Mouse (Mus musculus) MEL (cell line): ENCODE results near the gene Cfl2. TPM values are rescaled to one million over a fixed set of nuclear protein-coding genes. Genes with fewer than 3 reads are reported as not detected.

Source experiments
- DNase-seq: peaks from one replicate; pipeline ENCODE4 v3.0.0; 2011; ENCODE audit warnings: low read depth, low spot score
- H3K27ac ChIP-seq: 2 replicates; pipeline ENCODE4 v1.5.1; 2012; ENCODE audit warnings: low read depth, mild to moderate bottlenecking, control low read depth, low read length, moderate library complexity; ENCODE audit not compliant: control insufficient read depth
- H3K27me3 ChIP-seq, 2 experiments: fragments of 150-350 bp in 1 of 2; sonication (generic) in 1 of 2; 2 replicates each; pipeline ENCODE4 v1.6.1; 2012; ENCODE audit warnings: low read length in 2 of 2, mild to moderate bottlenecking in 2 of 2, improper control_type of control experiment in 1 of 2, moderate library complexity in 1 of 2; ENCODE audit not compliant: insufficient read depth in 2 of 2, control insufficient read depth in 1 of 2
- H3K36me3 ChIP-seq, 2 experiments: 2 replicates each; pipeline ENCODE4 v1.6.1; 2012 to 2014; ENCODE audit warnings: low read length in 2 of 2, improper control_type of control experiment in 1 of 2, inconsistent platforms in 1 of 2, mild to moderate bottlenecking in 1 of 2; ENCODE audit not compliant: insufficient read depth in 2 of 2, control insufficient read depth in 1 of 2
- H3K4me1 ChIP-seq, 2 experiments: fragments of 150-350 bp in 1 of 2; sonication (generic) in 1 of 2; 2 replicates each; pipeline ENCODE4 v1.6.1; 2012; ENCODE audit warnings: low read length in 2 of 2, improper control_type of control experiment in 1 of 2, mild to moderate bottlenecking in 1 of 2; ENCODE audit not compliant: insufficient read depth in 2 of 2, control insufficient read depth in 1 of 2
- H3K4me3 ChIP-seq, 2 experiments: fragments of 150-350 bp in 1 of 2; sonication (generic) in 1 of 2; 2 replicates each; pipeline ENCODE4 v1.5.1; 2012; ENCODE audit warnings: low read depth in 2 of 2, low read length in 2 of 2, mild to moderate bottlenecking in 2 of 2, moderate library complexity in 2 of 2, control low read depth in 1 of 2, improper control_type of control experiment in 1 of 2; ENCODE audit not compliant: control insufficient read depth in 1 of 2, insufficient read depth in 1 of 2
- H3K79me2 ChIP-seq: 2 replicates; pipeline ENCODE4 v1.6.1; 2012; ENCODE audit warnings: mild to moderate bottlenecking, low read length, moderate library complexity; ENCODE audit not compliant: control insufficient read depth, poor library complexity, insufficient read depth
- H3K9ac ChIP-seq: 2 replicates; pipeline ENCODE4 v1.6.1; 2012; ENCODE audit warnings: low read depth, mild to moderate bottlenecking, control low read depth, low read length, moderate library complexity; ENCODE audit not compliant: control insufficient read depth, poor library complexity, severe bottlenecking
- H3K9me3 ChIP-seq: fragments of 150-350 bp; sonication (generic); replicated peaks from 2 replicates; pipeline ENCODE4 v1.6.1; 2012; ENCODE audit warnings: mild to moderate bottlenecking, low read length, improper control_type of control experiment, moderate library complexity; ENCODE audit not compliant: insufficient read depth
- BHLHE40 ChIP-seq: IDR thresholded peaks from 2 replicates; pipeline ENCODE4 v1.6.1; 2012; ENCODE audit warnings: low read depth, mild to moderate bottlenecking, inconsistent platforms, low read length, improper control_type of control experiment, borderline replicate concordance
- CHD1 ChIP-seq: IDR thresholded peaks from 2 replicates; pipeline ENCODE4 v1.6.1; 2012; ENCODE audit warnings: low read depth, mild to moderate bottlenecking, inconsistent platforms, low read length, improper control_type of control experiment
- CHD2 ChIP-seq: IDR thresholded peaks from 2 replicates; pipeline ENCODE4 v1.6.1; 2011; ENCODE audit warnings: low read length, improper control_type of control experiment
- CTCF ChIP-seq, 3 experiments: IDR thresholded peaks in 2 of 3; conservative IDR thresholded peaks in 1 of 3; 2 replicates each; pipeline ENCODE4 v1.5.1; 2011 to 2012; ENCODE audit warnings: low read length in 3 of 3, low read depth in 2 of 3, mild to moderate bottlenecking in 2 of 3, improper control_type of control experiment in 1 of 3, inconsistent platforms in 1 of 3, mixed read lengths in 1 of 3, moderate library complexity in 1 of 3; ENCODE audit not compliant: control insufficient read depth in 1 of 3, insufficient read depth in 1 of 3, poor library complexity in 1 of 3, severe bottlenecking in 1 of 3
- E2F4 ChIP-seq: IDR thresholded peaks from 2 replicates; pipeline ENCODE4 v1.6.1; 2011; ENCODE audit warnings: low read depth, low read length, improper control_type of control experiment, borderline replicate concordance
- ELF1 ChIP-seq: IDR thresholded peaks from 2 replicates; pipeline ENCODE4 v1.6.1; 2014; ENCODE audit warnings: low read depth, mild to moderate bottlenecking, inconsistent platforms, low read length, improper control_type of control experiment, moderate library complexity
- EP300 ChIP-seq, 2 experiments: IDR thresholded peaks; 2 replicates each; pipeline ENCODE4 v1.6.1; 2011; ENCODE audit warnings: improper control_type of control experiment in 2 of 2, low read length in 2 of 2, low read depth in 1 of 2, mild to moderate bottlenecking in 1 of 2
- ETS1 ChIP-seq: IDR thresholded peaks from 2 replicates; pipeline ENCODE4 v1.6.1; 2012; ENCODE audit warnings: low read depth, mild to moderate bottlenecking, inconsistent platforms, low read length, improper control_type of control experiment, moderate library complexity
- GABPA ChIP-seq: IDR thresholded peaks from 2 replicates; pipeline ENCODE4 v1.6.1; 2012; ENCODE audit warnings: low read depth, mild to moderate bottlenecking, inconsistent platforms, low read length, improper control_type of control experiment, moderate library complexity
- GATA1 ChIP-seq: IDR thresholded peaks from 2 replicates; pipeline ENCODE4 v1.6.1; 2011; ENCODE audit warnings: low read depth, low read length, improper control_type of control experiment
- HCFC1 ChIP-seq: IDR thresholded peaks from 2 replicates; pipeline ENCODE4 v1.6.1; 2012; ENCODE audit warnings: low read depth, mild to moderate bottlenecking, inconsistent platforms, low read length, improper control_type of control experiment, moderate library complexity
- KAT2A ChIP-seq: conservative IDR thresholded peaks from 2 replicates; pipeline ENCODE4 v1.6.1; 2012; ENCODE audit warnings: low read depth, low read length, improper control_type of control experiment, inconsistent platforms
- MAFK ChIP-seq: IDR thresholded peaks from 2 replicates; pipeline ENCODE4 v1.6.1; 2011; ENCODE audit warnings: low read depth, mild to moderate bottlenecking, low read length, improper control_type of control experiment, borderline replicate concordance
- MAX ChIP-seq: IDR thresholded peaks from 2 replicates; pipeline ENCODE4 v1.6.1; 2011; ENCODE audit warnings: low read length, improper control_type of control experiment
- MAZ ChIP-seq: IDR thresholded peaks from 2 replicates; pipeline ENCODE4 v1.6.1; 2012; ENCODE audit warnings: low read depth, mild to moderate bottlenecking, inconsistent platforms, low read length, improper control_type of control experiment
- MEF2A ChIP-seq: IDR thresholded peaks from 2 replicates; pipeline ENCODE4 v1.6.1; 2014; ENCODE audit warnings: low read depth, mild to moderate bottlenecking, inconsistent platforms, low read length, improper control_type of control experiment; ENCODE audit not compliant: poor library complexity, insufficient replicate concordance, severe bottlenecking; ENCODE audit errors: extremely low read depth
- MXI1 ChIP-seq: IDR thresholded peaks from 2 replicates; pipeline ENCODE4 v1.6.1; 2011; ENCODE audit warnings: mild to moderate bottlenecking, low read depth, low read length, improper control_type of control experiment
- MYB ChIP-seq: IDR thresholded peaks from 2 replicates; pipeline ENCODE4 v1.6.1; 2011; ENCODE audit warnings: mild to moderate bottlenecking, low read depth, low read length, improper control_type of control experiment
- MYC ChIP-seq: IDR thresholded peaks from 2 replicates; pipeline ENCODE4 v1.6.1; 2011; ENCODE audit warnings: low read depth, mild to moderate bottlenecking, low read length, improper control_type of control experiment, moderate library complexity
- NELFE ChIP-seq: IDR thresholded peaks from 2 replicates; pipeline ENCODE4 v1.6.1; 2011; ENCODE audit warnings: low read depth, low read length, improper control_type of control experiment
- NRF1 ChIP-seq: IDR thresholded peaks from 2 replicates; pipeline ENCODE4 v1.6.1; 2014; ENCODE audit warnings: low read depth, mild to moderate bottlenecking, inconsistent platforms, low read length, improper control_type of control experiment, moderate library complexity; ENCODE audit not compliant: poor library complexity, insufficient read depth, severe bottlenecking
- POLR2A ChIP-seq, 2 experiments: IDR thresholded peaks; 2 replicates each; pipeline ENCODE4 v1.6.1; 2011 to 2012; ENCODE audit warnings: low read length in 2 of 2, mild to moderate bottlenecking in 2 of 2, control low read depth in 1 of 2, improper control_type of control experiment in 1 of 2, low read depth in 1 of 2, moderate library complexity in 1 of 2; ENCODE audit not compliant: control insufficient read depth in 1 of 2, insufficient read depth in 1 of 2, poor library complexity in 1 of 2
- POLR2AphosphoS2 ChIP-seq: IDR thresholded peaks from 2 replicates; pipeline ENCODE4 v1.6.1; 2011; ENCODE audit warnings: low read length, improper control_type of control experiment
- POLR2AphosphoS5 ChIP-seq: IDR thresholded peaks from 2 replicates; pipeline ENCODE4 v1.6.1; 2012; ENCODE audit warnings: low read depth, borderline replicate concordance, mild to moderate bottlenecking, inconsistent platforms, low read length, moderate library complexity, mixed read lengths
- RAD21 ChIP-seq: IDR thresholded peaks from 2 replicates; pipeline ENCODE4 v1.6.1; 2011; ENCODE audit warnings: mild to moderate bottlenecking, low read depth, low read length, improper control_type of control experiment
- RCOR1 ChIP-seq: IDR thresholded peaks from 2 replicates; pipeline ENCODE4 v1.6.1; 2012; ENCODE audit warnings: low read depth, mild to moderate bottlenecking, inconsistent platforms, low read length, improper control_type of control experiment
- SIN3A ChIP-seq: IDR thresholded peaks from 2 replicates; pipeline ENCODE4 v1.6.1; 2012; ENCODE audit warnings: low read length, improper control_type of control experiment, inconsistent platforms
- SMC3 ChIP-seq: IDR thresholded peaks from 2 replicates; pipeline ENCODE4 v1.6.1; 2011; ENCODE audit warnings: low read depth, low read length, improper control_type of control experiment
- TAL1 ChIP-seq: IDR thresholded peaks from 2 replicates; pipeline ENCODE4 v1.6.1; 2012; ENCODE audit warnings: mild to moderate bottlenecking, inconsistent platforms, low read length, moderate library complexity, mixed read lengths
- TBP ChIP-seq: IDR thresholded peaks from 2 replicates; pipeline ENCODE4 v1.8.0; 2011; ENCODE audit warnings: low read depth, low read length, improper control_type of control experiment
- TCF12 ChIP-seq: IDR thresholded peaks from 2 replicates; pipeline ENCODE4 v1.6.1; 2014; ENCODE audit warnings: low read depth, mild to moderate bottlenecking, inconsistent platforms, low read length, improper control_type of control experiment, moderate library complexity
- UBTF ChIP-seq: IDR thresholded peaks from 2 replicates; pipeline ENCODE4 v1.6.1; 2012; ENCODE audit warnings: low read depth, mild to moderate bottlenecking, inconsistent platforms, low read length, improper control_type of control experiment, moderate library complexity, borderline replicate concordance; ENCODE audit not compliant: insufficient read depth
- USF1 ChIP-seq: IDR thresholded peaks from 2 replicates; pipeline ENCODE4 v1.6.1; 2014; ENCODE audit warnings: low read depth, mild to moderate bottlenecking, inconsistent platforms, low read length, improper control_type of control experiment, moderate library complexity
- USF2 ChIP-seq, 2 experiments: IDR thresholded peaks; 2 replicates each; pipeline ENCODE4 v1.6.1; 2011 to 2012; ENCODE audit warnings: improper control_type of control experiment in 2 of 2, low read length in 2 of 2, borderline replicate concordance in 1 of 2, inconsistent platforms in 1 of 2, low read depth in 1 of 2, mild to moderate bottlenecking in 1 of 2; ENCODE audit not compliant: insufficient read depth in 1 of 2
- ZC3H11A ChIP-seq: IDR thresholded peaks from 2 replicates; pipeline ENCODE4 v1.6.1; 2012; ENCODE audit warnings: low read depth, mild to moderate bottlenecking, inconsistent platforms, low read length, improper control_type of control experiment
- ZKSCAN1 ChIP-seq: IDR thresholded peaks from 2 replicates; pipeline ENCODE4 v1.6.1; 2012; ENCODE audit warnings: low read depth, mild to moderate bottlenecking, inconsistent platforms, low read length, improper control_type of control experiment, moderate library complexity
- ZMIZ1 ChIP-seq: IDR thresholded peaks from 2 replicates; pipeline ENCODE4 v1.6.1; 2012; ENCODE audit warnings: low read depth, mild to moderate bottlenecking, inconsistent platforms, low read length, improper control_type of control experiment, moderate library complexity
- ZNF384 ChIP-seq: IDR thresholded peaks from 2 replicates; pipeline ENCODE4 v1.6.1; 2012; ENCODE audit warnings: low read depth, mild to moderate bottlenecking, inconsistent platforms, low read length, improper control_type of control experiment
- polyA plus RNA-seq, 2 experiments: library from polyadenylated mRNA; stranded (reverse) in 1 of 2; unstranded in 1 of 2; fragments of >175 nt in 1 of 2; fragments of >200 nt in 1 of 2; gene quantifications; 2 replicates each; pipeline versions ENCODE4 v1.2.1 to v1.2.4; 2012; ENCODE audit warnings: low replicate concordance in 2 of 2, low read depth in 1 of 2; ENCODE audit not compliant: insufficient read length in 2 of 2, insufficient read depth in 1 of 2, missing spikeins in 1 of 2
- total RNA-seq: library from RNA; depleted of rRNA; stranded (reverse); fragments of 300-350 nt; gene quantifications from 2 replicates; pipeline ENCODE4 v1.2.3, GENCODE M21; 2012

Gene Cfl2
- total and polyA plus RNA-seq, 3 experiments, result 5.7 to 8.8 TPM; not detected in 1

GRCm38 (mm10) chr12:54876879-54877278, 14.2 kb upstream of the Cfl2 start:
- Histone ChIP-seq H3K4me3 (no peak overlapping the region), H3K27me3 (no peaks in the 10 kb centered on the region), H3K9me3 (no peaks in the 10 kb centered on the region), H3K9ac (no peak overlapping the region), H3K36me3 (peaks cover 0 to 4% of the 10 kb centered on the region in 2 experiments; a peak in 2 of 4 replicates), H3K4me1 (peaks cover 0 to 5% of the 10 kb centered on the region in 2 experiments; a peak in 2 of 4 replicates), H3K27ac (no peak overlapping the region), H3K79me2 (no peaks in the 10 kb centered on the region)
- peak; percentile 79 for DNase-seq
- TF ChIP-seq POLR2A (IDR thresholded peaks at IDR 0.05; ENCODE audit: control insufficient read depth in 1 of 2, insufficient read depth in 1 of 2, low read depth in 1 of 2, low read length in 2 of 2, poor library complexity in 1 of 2) (no peak), USF2 (IDR thresholded peaks at IDR 0.05; ENCODE audit: borderline replicate concordance in 1 of 2, insufficient read depth in 1 of 2, low read depth in 1 of 2, low read length in 2 of 2) (no peak), ZKSCAN1 (no peak), NELFE (no peak), ZC3H11A (no peak), CTCF (IDR thresholded peaks at IDR 0.05 in 2 of 3, conservative IDR thresholded peaks at IDR 0.05 in 1 of 3; ENCODE audit: control insufficient read depth in 1 of 3, insufficient read depth in 1 of 3, low read depth in 2 of 3, low read length in 3 of 3, poor library complexity in 1 of 3, severe bottlenecking in 1 of 3) (no peak), TCF12 (peak; percentile 81), SMC3 (no peak), POLR2AphosphoS5 (no peak), MYB (no peak), NRF1 (no peak), UBTF (no peak), KAT2A (no peak), MEF2A (no peak), HCFC1 (no peak), CHD2 (no peak), MAFK (no peak), RAD21 (no peak), EP300 (IDR thresholded peaks at IDR 0.05; ENCODE audit: low read depth in 1 of 2, low read length in 2 of 2) (peak; percentile 72 to 74), MAZ (no peak), ELF1 (no peak), ZMIZ1 (no peak), E2F4 (no peak), GABPA (no peak), BHLHE40 (no peak), RCOR1 (peak; percentile 29; the same call in 1 of the 2 replicates), CHD1 (no peak), MAX (no peak), GATA1 (peak; percentile 52), TBP (peak; percentile 60), ZNF384 (no peak), ETS1 (peak; percentile 52; the same call in 1 of the 2 replicates), POLR2AphosphoS2 (no peak), USF1 (no peak), MXI1 (no peak), MYC (no peak), TAL1 (peak; percentile 60), SIN3A (no peak)
